Mouse (Mus musculus): ENCODE data around the gene Crx. TPM values are rescaled to one million over a fixed set of nuclear protein-coding genes. Genes with fewer than 3 reads are reported as not detected.
"Not testable (repeated sequence)": the region's sequence is repeated elsewhere in the genome, so short reads cannot be mapped to it uniquely, and the experiment has no call there.

The Crx gene
- total RNA-seq (2015; ENCODE audit: low replicate concordance) (not detected in 2 replicates), total RNA-seq (2017; ENCODE audit: low replicate concordance) (not detected in 2 replicates)

- no peak for ATAC-seq (replicated peaks; ENCODE audit: low FRiP score, poor library complexity, severe bottlenecking)
Measured at GRCm38 (mm10) chr7:15879756-15880155, at the start of gene Crx. TSS of gene Crx (minus strand) at chr7:15879968.

GRCm38 (mm10) chr7:15922220-15922773 is 42.5 kb upstream of the Crx start, which contains the start of gene Selenow:
TSS of gene Selenow (minus strand) at chr7:15922402.
- peak; percentile 98 for ATAC-seq (replicated peaks; ENCODE audit: low FRiP score, poor library complexity, severe bottlenecking)

- ATAC-seq (replicated peaks; ENCODE audit: low FRiP score, poor library complexity, severe bottlenecking) = peak; percentile 28
Measured at GRCm38 (mm10) chr7:15921796-15922195, 42.0 kb upstream of the Crx start.

GRCm38 (mm10) chr7:15920645-15921190 is 41.0 kb upstream of the Crx start:
- ATAC-seq (replicated peaks; ENCODE audit: low FRiP score, poor library complexity, severe bottlenecking) = no peak

GRCm38 (mm10) chr7:15919947-15920346 is 40.2 kb upstream of the Crx start:
- ATAC-seq (replicated peaks; ENCODE audit: low FRiP score, poor library complexity, severe bottlenecking) = no peak

GRCm38 (mm10) chr7:15918371-15918770 is 38.6 kb upstream of the Crx start:
- no peak for ATAC-seq (replicated peaks; ENCODE audit: low FRiP score, poor library complexity, severe bottlenecking)

- no peak for ATAC-seq (replicated peaks; ENCODE audit: low FRiP score, poor library complexity, severe bottlenecking)
Measured at GRCm38 (mm10) chr7:15916996-15917395, 37.2 kb upstream of the Crx start.

GRCm38 (mm10) chr7:15916134-15916723 is 36.5 kb upstream of the Crx start:
- ATAC-seq (replicated peaks; ENCODE audit: low FRiP score, poor library complexity, severe bottlenecking) = no peak

GRCm38 (mm10) chr7:15915695-15916094 is 35.9 kb upstream of the Crx start:
- not testable (repeated sequence) for ATAC-seq (replicated peaks; ENCODE audit: low FRiP score, poor library complexity, severe bottlenecking)

- no peak for ATAC-seq (replicated peaks; ENCODE audit: low FRiP score, poor library complexity, severe bottlenecking)
Measured at GRCm38 (mm10) chr7:15914751-15915150, 35.0 kb upstream of the Crx start.

- ATAC-seq (replicated peaks; ENCODE audit: low FRiP score, poor library complexity, severe bottlenecking) = peak; percentile 73
Measured at GRCm38 (mm10) chr7:15914252-15914651, 34.5 kb upstream of the Crx start.

- peak; percentile 68; the same call in 1 of the 2 replicates for ATAC-seq (replicated peaks; ENCODE audit: low FRiP score, poor library complexity, severe bottlenecking)
Measured at GRCm38 (mm10) chr7:15912183-15912582, 32.4 kb upstream of the Crx start.

GRCm38 (mm10) chr7:15910521-15910920 is 30.8 kb upstream of the Crx start:
- no peak for ATAC-seq (replicated peaks; ENCODE audit: low FRiP score, poor library complexity, severe bottlenecking)

- no peak for ATAC-seq (replicated peaks; ENCODE audit: low FRiP score, poor library complexity, severe bottlenecking)
Measured at GRCm38 (mm10) chr7:15907971-15908590, 28.3 kb upstream of the Crx start.

GRCm38 (mm10) chr7:15906602-15907001 is 26.8 kb upstream of the Crx start:
- no peak for ATAC-seq (replicated peaks; ENCODE audit: low FRiP score, poor library complexity, severe bottlenecking)

- no peak for ATAC-seq (replicated peaks; ENCODE audit: low FRiP score, poor library complexity, severe bottlenecking)
Measured at GRCm38 (mm10) chr7:15905861-15906260, 26.1 kb upstream of the Crx start.

- ATAC-seq (replicated peaks; ENCODE audit: low FRiP score, poor library complexity, severe bottlenecking) = no peak
Measured at GRCm38 (mm10) chr7:15901366-15902048, 21.7 kb upstream of the Crx start.

- no peak for ATAC-seq (replicated peaks; ENCODE audit: low FRiP score, poor library complexity, severe bottlenecking)
Measured at GRCm38 (mm10) chr7:15894251-15894650, 14.5 kb upstream of the Crx start.

- peak; percentile 75 for ATAC-seq (replicated peaks; ENCODE audit: low FRiP score, poor library complexity, severe bottlenecking)
Measured at GRCm38 (mm10) chr7:15884127-15884526, 4.4 kb upstream of the Crx start.

- no peak for ATAC-seq (replicated peaks; ENCODE audit: low FRiP score, poor library complexity, severe bottlenecking)
Measured at GRCm38 (mm10) chr7:15882317-15882716, 2.5 kb upstream of the Crx start, which contains the start of gene Crxos. TSS of gene Crxos (plus strand) at chr7:15882617.
